ENCODE assay signal across 8 mouse cellular contexts in the genomic region with DNA sequence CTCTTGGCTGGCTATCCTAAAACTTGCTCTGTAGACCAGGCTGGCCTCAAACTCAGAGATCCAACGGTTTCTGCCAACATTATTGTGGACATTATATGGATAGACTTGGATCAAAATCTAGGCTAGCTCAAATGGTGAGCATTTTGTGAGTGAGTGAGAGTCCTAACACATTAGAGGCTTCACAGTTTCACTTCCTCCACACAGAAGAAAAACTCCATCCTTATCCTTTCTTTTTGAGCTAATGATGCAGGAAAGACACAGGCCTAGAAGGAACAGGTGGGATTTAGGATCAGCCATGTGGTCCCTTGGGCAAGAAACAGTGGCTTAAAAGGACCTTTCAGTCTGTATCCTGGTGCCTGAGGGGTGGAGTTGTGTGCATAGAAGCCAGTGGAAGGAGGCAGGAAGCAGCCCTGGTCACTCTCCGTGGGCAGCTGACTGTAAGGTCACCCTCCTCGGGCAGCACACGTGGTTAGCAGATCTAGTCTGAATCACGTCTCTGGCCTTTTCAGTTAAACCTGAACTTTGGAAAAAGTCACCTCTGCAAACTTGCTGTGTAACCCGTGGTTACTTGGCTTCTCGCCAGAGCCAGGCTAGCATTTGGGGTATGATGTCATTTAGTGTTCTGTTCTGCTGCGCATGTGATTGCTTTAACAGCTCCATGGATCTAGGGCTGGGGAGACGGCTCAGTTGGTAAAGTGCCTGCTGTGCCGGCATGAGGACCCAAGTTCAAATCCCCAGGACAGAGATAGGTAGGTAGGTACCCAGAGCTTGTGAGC.
A peak's percentile ranks its signal among the peaks of the same experiment; 100 is the strongest.
DNase-seq lines count a peak whose midpoint lies in the region; ATAC-seq and TF ChIP-seq lines count a peak whose summit lies in the region.

No protein-coding gene starts in this region.

- no peak overlapping the region for H3K9ac ChIP-seq in liver, embryonic 15.5 days

- no peak overlapping the region for H3K4me2 ChIP-seq in liver, embryonic 15.5 days

- peak overlapping the region; percentile 84 for H3K27ac ChIP-seq in kidney, adult 2 months (ENCODE audit: insufficient read depth, low read depth, low read length)
- H3K27ac ChIP-seq in liver, embryonic 15.5 days (replicated peaks): peak overlapping the region; percentile 55; the same call in 1 of the 2 replicates

- no peaks in the 10 kb centered on the region for H3K36me3 ChIP-seq in kidney, adult 2 months (ENCODE audit: control insufficient read depth, insufficient read depth, low read length)
- H3K36me3 ChIP-seq in liver, embryonic 15.5 days (replicated peaks): no peaks in the 10 kb centered on the region

- TF ChIP-seq CTCF in kidney, adult 2 months (conservative IDR thresholded peaks at IDR 0.05; ENCODE audit: insufficient read depth, insufficient read length, low read depth, low read length): no peak

- H3K9me3 ChIP-seq in liver, embryonic 15.5 days (replicated peaks): no peaks in the 10 kb centered on the region

- no peak overlapping the region for H3K4me3 ChIP-seq in kidney, adult 2 months (ENCODE audit: insufficient read depth, low read depth, low read length)
- H3K4me3 ChIP-seq in liver, embryonic 15.5 days (replicated peaks): no peak overlapping the region

- 12% methylated on average over 10 of the region's 10 CpGs for WGBS in kidney, adult 2 months
- WGBS in liver, embryonic 15.5 days (ENCODE audit: insufficient replicate concordance): 50% methylated on average over 10 of the region's 10 CpGs

- peak; percentile 73 for ATAC-seq in liver, embryonic 15.5 days (ENCODE audit: insufficient read depth)

- peaks cover 15% of the 10 kb centered on the region for H3K4me1 ChIP-seq in kidney, adult 2 months (ENCODE audit: control insufficient read depth, insufficient read depth, low read length)
- H3K4me1 ChIP-seq in liver, embryonic 15.5 days (replicated peaks): peaks cover 26% of the 10 kb centered on the region; the same call in 1 of the 2 replicates

- TF ChIP-seq POLR2A in kidney, adult 2 months (IDR thresholded peaks at IDR 0.05; ENCODE audit: low read depth, low read length): no peak

- no peaks in the 10 kb centered on the region for H3K27me3 ChIP-seq in kidney, adult 2 months (replicated peaks; ENCODE audit: control insufficient read depth, insufficient read depth, low read length)
- no peaks in the 10 kb centered on the region for H3K27me3 ChIP-seq in liver, embryonic 15.5 days

- peak; percentile 50 for DNase-seq in retina, postnatal 1 day
- no peak for DNase-seq in retina, embryonic 14.5 days (ENCODE audit: low spot score)
- peak; percentile 43 to 57 for DNase-seq in cerebellum, postnatal 14 days
- peak; percentile 79 to 84 for DNase-seq in heart, adult 18-20 months
- peak; percentile 96 for DNase-seq in kidney, adult 2 months
- DNase-seq in ovary, postnatal 14 days (ENCODE audit: low spot score): peak; percentile 47
- DNase-seq in thymus, postnatal 36 days: no peak

Comparison
In these comparisons a context has a peak if more than half of its experiments do, and no peak if none do; other contexts are left out.
1. DNase-seq: peak in retina, postnatal 1 day (single experiment), cerebellum, postnatal 14 days (2 of 2), heart, adult 18-20 months (2 of 2), kidney, adult 2 months (single experiment) and ovary, postnatal 14 days (single experiment); none in retina, embryonic 14.5 days (single experiment) and thymus, postnatal 36 days (0 of 2).